11 mouse cellular contexts compared by ENCODE assay signal in the genomic region with DNA sequence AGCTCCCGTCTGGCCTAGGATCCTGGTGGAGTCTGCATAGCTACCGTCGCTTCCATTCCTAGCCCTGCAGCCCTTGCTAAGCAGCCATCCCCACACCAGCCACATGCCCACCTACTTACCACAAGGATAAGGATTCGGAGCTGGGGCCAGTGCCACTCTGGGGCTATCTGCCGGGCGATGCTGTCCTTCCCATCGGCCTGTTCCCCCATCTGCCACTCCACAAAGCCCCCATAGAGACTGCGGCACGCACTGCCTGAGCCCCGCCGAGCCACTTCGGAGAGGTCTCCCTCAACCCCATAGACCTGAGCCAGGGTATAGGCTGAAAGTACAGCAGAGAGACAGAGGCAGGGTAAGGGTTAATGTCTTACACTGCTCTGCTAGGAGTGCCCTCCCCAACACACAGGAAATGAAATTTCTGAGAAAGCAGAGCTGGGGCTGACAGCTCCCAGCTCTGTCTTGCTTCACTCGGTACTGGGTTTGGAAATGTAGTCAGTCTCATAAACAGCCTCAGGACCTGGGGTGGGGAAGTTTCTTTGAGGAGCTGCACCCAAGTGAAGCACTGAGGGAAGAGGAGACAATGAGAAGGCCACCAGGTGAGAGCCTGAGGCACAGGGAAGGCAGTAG. TPM values are rescaled to one million over a fixed set of nuclear protein-coding genes. Genes with fewer than 3 reads are reported as not detected.
DNase-seq lines count a peak whose midpoint lies in the region; ATAC-seq and TF ChIP-seq lines count a peak whose summit lies in the region.
"Had no signal": no experiment of that assay in that cellular context is flagged by ENCODE, and none has a peak within 500 bp of the region (broad histone marks: within the 10 kb centered on the region; RNA-seq: fewer than 3 reads in every experiment).

No protein-coding gene starts in this region.

- no peak overlapping the region for H3K4me3 ChIP-seq in heart, embryonic 15.5 days
- no peak overlapping the region for H3K4me3 ChIP-seq in CH12.LX (replicated peaks in 1 of 3; ENCODE audit: low read depth in 2 of 3, low read length in 2 of 3, poor library complexity in 1 of 3)
- no peak overlapping the region for H3K4me3 ChIP-seq in intestine, embryonic 14.5 days (ENCODE audit: low read depth, low read length)
- no peak overlapping the region for H3K4me3 ChIP-seq in macrophage (ENCODE audit: inconsistent target)
- no peak overlapping the region for H3K4me3 ChIP-seq in forebrain, embryonic 10.5 days

- WGBS in heart, embryonic 15.5 days, result 88% methylated on average over 13 of the region's 13 CpGs
- 74% methylated on average over 13 of the region's 13 CpGs for WGBS in intestine, embryonic 14.5 days
- WGBS in macrophage (ENCODE audit: missing documents), result 76% methylated on average over 13 of the region's 13 CpGs
- 93% methylated on average over 13 of the region's 13 CpGs for WGBS in forebrain, embryonic 10.5 days

- TF ChIP-seq CTCF in CH12.LX (conservative IDR thresholded peaks at IDR 0.05 in 1 of 2, IDR thresholded peaks at IDR 0.05 in 1 of 2; ENCODE audit: low read depth in 2 of 2, low read length in 2 of 2), result no peak

- intact Hi-C loops in heart, postnatal 10 days (cut with DNase I), result no loop called here

- H3K4me2 ChIP-seq in heart, embryonic 15.5 days, result peak overlapping the region; percentile 10; the same call in 1 of the 2 replicates
- H3K4me2 ChIP-seq in CH12.LX (ENCODE audit: insufficient read depth, low read depth, poor library complexity, severe bottlenecking), result no peak overlapping the region
- peak overlapping the region; percentile 34 for H3K4me2 ChIP-seq in intestine, embryonic 14.5 days (ENCODE audit: low read length)

- no peak for TF ChIP-seq RAD21 in CH12.LX (IDR thresholded peaks at IDR 0.05; ENCODE audit: low read depth, low read length)

- H3K9me3 ChIP-seq in heart, embryonic 15.5 days (replicated peaks), result no peaks in the 10 kb centered on the region
- peaks cover 11% of the 10 kb centered on the region for H3K9me3 ChIP-seq in CH12.LX (replicated peaks; ENCODE audit: low read length)
- H3K9me3 ChIP-seq in intestine, embryonic 14.5 days (ENCODE audit: control insufficient read depth, low read length), result no peaks in the 10 kb centered on the region
- H3K9me3 ChIP-seq in forebrain, embryonic 10.5 days, result peaks cover 4% of the 10 kb centered on the region

- no peak overlapping the region for H3K9ac ChIP-seq in heart, embryonic 15.5 days
- no peak overlapping the region for H3K9ac ChIP-seq in CH12.LX (ENCODE audit: insufficient read depth, low read depth)
- no peak overlapping the region; the same call in 1 of the 2 replicates for H3K9ac ChIP-seq in intestine, embryonic 14.5 days (ENCODE audit: low read length)

- dilution Hi-C loops in CH12.LX (cut with MboI; ENCODE audit: extremely low pct_ligation_motif_present, extremely low pct_unique_long_range_greater_than_20kb, low sequenced_read_pairs), result no loop called here

- TF ChIP-seq POLR2A in CH12.LX (IDR thresholded peaks at IDR 0.05; ENCODE audit: low read depth, low read length), result no peak

- in situ Hi-C loops in CH12.LX (cut with MboI; ENCODE audit: low pct_ligation_motif_present, low pct_unique_long_range_greater_than_20kb, low sequenced_read_pairs), result loop anchor here (25.0 kb wide), 1 partner anchor 851 kb away; the partner anchor contains the start of genes Fbxo31 and Map1lc3b

- peaks cover 14% of the 10 kb centered on the region; the same call in 1 of the 2 replicates for H3K36me3 ChIP-seq in heart, embryonic 15.5 days
- peaks cover 41 to 74% of the 10 kb centered on the region in 2 experiments for H3K36me3 ChIP-seq in CH12.LX (replicated peaks in 1 of 2; ENCODE audit: control insufficient read depth in 1 of 2, insufficient read depth in 1 of 2, low read length in 1 of 2)
- H3K36me3 ChIP-seq in intestine, embryonic 14.5 days (ENCODE audit: control insufficient read depth, insufficient read depth, low read length), result peaks cover 42% of the 10 kb centered on the region
- H3K36me3 ChIP-seq in macrophage (ENCODE audit: inconsistent target), result no peaks in the 10 kb centered on the region
- H3K36me3 ChIP-seq in forebrain, embryonic 10.5 days (replicated peaks), result peaks cover 73% of the 10 kb centered on the region

- H3K27me3 ChIP-seq in heart, embryonic 15.5 days, result no peaks in the 10 kb centered on the region
- H3K27me3 ChIP-seq in CH12.LX (replicated peaks), result no peaks in the 10 kb centered on the region
- H3K27me3 ChIP-seq in intestine, embryonic 14.5 days (replicated peaks; ENCODE audit: control insufficient read depth, insufficient read depth, low read length), result no peaks in the 10 kb centered on the region
- H3K27me3 ChIP-seq in forebrain, embryonic 10.5 days (ENCODE audit: poor library complexity, severe bottlenecking), result no peaks in the 10 kb centered on the region; the same call in 1 of the 2 replicates

- no peak for ATAC-seq in heart, embryonic 15.5 days (replicated peaks; ENCODE audit: insufficient number of reproducible peaks, insufficient read depth, low FRiP score, low read depth)
- ATAC-seq in intestine, embryonic 14.5 days (replicated peaks; ENCODE audit: low FRiP score, low TSS enrichment, low read depth), result peak; percentile 47

- H3K4me1 ChIP-seq in heart, embryonic 15.5 days (replicated peaks), result peaks cover 17% of the 10 kb centered on the region
- peaks cover 18 to 66% of the 10 kb centered on the region in 2 experiments for H3K4me1 ChIP-seq in CH12.LX (ENCODE audit: control insufficient read depth in 1 of 2, insufficient read depth in 2 of 2)
- peaks cover 25% of the 10 kb centered on the region for H3K4me1 ChIP-seq in intestine, embryonic 14.5 days (replicated peaks; ENCODE audit: control insufficient read depth, insufficient read depth, low read length)
- H3K4me1 ChIP-seq in forebrain, embryonic 10.5 days, result peaks cover 19% of the 10 kb centered on the region

- DNase-seq in heart, postnatal 10 days, result no peak
- no peak for DNase-seq in CH12.LX (ENCODE audit: extremely low read depth)
- no peak for DNase-seq in intestine, embryonic 14.5 days (ENCODE audit: low spot score)
- no peak for DNase-seq in urinary bladder, adult 2 months (ENCODE audit: low spot score)
- no peak for DNase-seq in forebrain, embryonic 10.5 days (ENCODE audit: extremely low spot score, low spot score)
- DNase-seq in testis, postnatal 10 days (ENCODE audit: low spot score), result no peak
- DNase-seq: gastrocnemius, postnatal 36 days had no signal

- H3K79me2 ChIP-seq in CH12.LX (replicated peaks; ENCODE audit: control insufficient read depth, extremely low read depth, insufficient read depth, poor library complexity, severe bottlenecking), result no peaks in the 10 kb centered on the region
- H3K79me2 ChIP-seq in macrophage (ENCODE audit: inconsistent target), result peaks cover 45% of the 10 kb centered on the region; the same call in 1 of the 2 replicates

- peak overlapping the region; percentile 64; the same call in 1 of the 2 replicates for H3K27ac ChIP-seq in heart, embryonic 15.5 days
- H3K27ac ChIP-seq in CH12.LX (ENCODE audit: insufficient read depth, low read depth) (no peak overlapping the region), macrophage (peak overlapping the region; percentile 46)
- H3K27ac ChIP-seq in intestine, embryonic 14.5 days (ENCODE audit: low read depth), result peak overlapping the region; percentile 79
- no peak overlapping the region for H3K27ac ChIP-seq in forebrain, embryonic 10.5 days

- no peak for TF ChIP-seq EP300 in CH12.LX (IDR thresholded peaks at IDR 0.05; ENCODE audit: low read length)

RNA-seq across cellular contexts. Expression of gene Cyba, which starts 5.1 kb away (rescaled TPM):
- 176 and 197 TPM in 2 replicates for polyA plus RNA-seq in heart, embryonic 15.5 days (2015; fragmentation: Nextera tagmentation; extraction: Ambion mirVana)
- total RNA-seq in heart, postnatal 10 days (2021), result 10 to 100 TPM; 61.8 to 63.9 TPM
- 978 and 1,119 TPM in 2 replicates for total RNA-seq in CH12.LX (2012; rRNA removed)
- total RNA-seq in CH12.LX (2014; rRNA removed), result 450 and 466 TPM in 2 replicates
- 848 and 1,050 TPM in 2 replicates for polyA plus RNA-seq in CH12.LX (2012; ENCODE audit: insufficient read length, low read depth)
- 297 and 307 TPM in 2 replicates for polyA plus RNA-seq in intestine, embryonic 14.5 days (2014; fragmentation: Nextera tagmentation; extraction: Ambion mirVana)
- 100 to 1,000 TPM; 119 to 282 (median 191) TPM for total RNA-seq in macrophage (2018; cell fraction: chromatin; rRNA removed)
- total RNA-seq in macrophage (2018; cell fraction: cytosol; rRNA removed), result 1,000 to 10,000 TPM; 1,658 to 2,145 (median 1,843) TPM
- total RNA-seq in macrophage (2018; cell fraction: nucleus; rRNA removed), result 100 to 1,000 TPM; 253 to 930 (median 676) TPM
- polyA plus RNA-seq in macrophage (2018), result 942 to 2,075 TPM (median 1,538 TPM) in 3 replicates
- polyA plus RNA-seq in urinary bladder, adult 2 months (2012; rRNA removed), result 115 and 130 TPM in 2 replicates
- polyA plus RNA-seq in forebrain, embryonic 10.5 days (2016; fragmentation: Nextera tagmentation; extraction: Ambion mirVana), result 70.0 and 75.7 TPM in 2 replicates

RNA-seq across cellular contexts. Expression of gene Mvd, which starts 5.4 kb away (rescaled TPM):
- 13.3 and 18.9 TPM in 2 replicates for polyA plus RNA-seq in heart, embryonic 15.5 days (2015; fragmentation: Nextera tagmentation; extraction: Ambion mirVana)
- 1 to 10 TPM; 5.4 to 5.7 TPM for total RNA-seq in heart, postnatal 10 days (2021)
- total RNA-seq in CH12.LX (2012; rRNA removed) (42.5 and 54.0 TPM in 2 replicates), CH12.LX (2014; rRNA removed) (56.2 and 80.3 TPM in 2 replicates)
- polyA plus RNA-seq in CH12.LX (2012; ENCODE audit: insufficient read length, low read depth) (47.3 and 50.3 TPM in 2 replicates), macrophage (2018) (10.1 to 40.6 TPM (median 23.8 TPM) in 3 replicates)
- 52.6 and 60.2 TPM in 2 replicates for polyA plus RNA-seq in intestine, embryonic 14.5 days (2014; fragmentation: Nextera tagmentation; extraction: Ambion mirVana)
- total RNA-seq in macrophage (2018; cell fraction: chromatin; rRNA removed), result 10 to 100 TPM in 5 of 26 experiments, 1 to 10 TPM in 21; 1.2 to 19.0 (median 6.8) TPM
- 10 to 100 TPM in 25 of 26 experiments, 1 to 10 TPM in 1; 9.4 to 39.5 (median 26.3) TPM for total RNA-seq in macrophage (2018; cell fraction: cytosol; rRNA removed)
- total RNA-seq in macrophage (2018; cell fraction: nucleus; rRNA removed), result 10 to 100 TPM in 12 of 26 experiments, 1 to 10 TPM in 14; 3.9 to 27.0 (median 9.5) TPM
- 18.0 and 26.0 TPM in 2 replicates for polyA plus RNA-seq in urinary bladder, adult 2 months (2012; rRNA removed)
- 52.1 and 54.2 TPM in 2 replicates for polyA plus RNA-seq in forebrain, embryonic 10.5 days (2016; fragmentation: Nextera tagmentation; extraction: Ambion mirVana)

RNA-seq across cellular contexts. Expression of gene Il17c, which starts 16.0 kb away (rescaled TPM):
- polyA plus RNA-seq in heart, embryonic 15.5 days (2015; fragmentation: Nextera tagmentation; extraction: Ambion mirVana), result 0.34 TPM in 1 of 2 replicates, not detected in the other
- total RNA-seq in heart, postnatal 10 days (2021), result not detected
- total RNA-seq in CH12.LX (2012; rRNA removed) (0.21 TPM in 1 of 2 replicates, not detected in the other), CH12.LX (2014; rRNA removed) (not detected in 2 replicates)
- polyA plus RNA-seq in CH12.LX (2012; ENCODE audit: insufficient read length, low read depth) (0.33 TPM in 1 of 2 replicates, not detected in the other), macrophage (2018) (not detected in 3 replicates)
- polyA plus RNA-seq in intestine, embryonic 14.5 days (2014; fragmentation: Nextera tagmentation; extraction: Ambion mirVana), result not detected in 2 replicates
- 1 to 10 TPM in 2 of 26 experiments, not detected in 24; 1.0 to 1.6 TPM for total RNA-seq in macrophage (2018; cell fraction: chromatin; rRNA removed)
- total RNA-seq in macrophage (2018; cell fraction: cytosol; rRNA removed), result not detected
- total RNA-seq in macrophage (2018; cell fraction: nucleus; rRNA removed), result under 1 TPM in 1 of 26 experiments, not detected in 25; 0.85 TPM
- not detected in 2 replicates for polyA plus RNA-seq in urinary bladder, adult 2 months (2012; rRNA removed)
- 0.21 TPM in 1 of 2 replicates, not detected in the other for polyA plus RNA-seq in forebrain, embryonic 10.5 days (2016; fragmentation: Nextera tagmentation; extraction: Ambion mirVana)
- total RNA-seq: gastrocnemius, postnatal 36 days; layer of hippocampus, adult 8-10 months had no signal
- polyA plus RNA-seq: embryonic facial prominence, embryonic 14.5 days had no signal

RNA-seq across cellular contexts. Expression of gene Snai3, which starts 22.7 kb away (rescaled TPM):
- polyA plus RNA-seq in heart, embryonic 15.5 days (2015; fragmentation: Nextera tagmentation; extraction: Ambion mirVana), result 2.0 and 2.5 TPM in 2 replicates
- under 1 TPM; 0.52 to 0.53 TPM for total RNA-seq in heart, postnatal 10 days (2021)
- total RNA-seq in CH12.LX (2012; rRNA removed) (0.47 and 1.0 TPM in 2 replicates), CH12.LX (2014; rRNA removed) (0.28 and 0.44 TPM in 2 replicates)
- polyA plus RNA-seq in CH12.LX (2012; ENCODE audit: insufficient read length, low read depth) (0.19 and 0.49 TPM in 2 replicates), macrophage (2018) (not detected in 3 replicates)
- polyA plus RNA-seq in intestine, embryonic 14.5 days (2014; fragmentation: Nextera tagmentation; extraction: Ambion mirVana), result 1.1 and 1.3 TPM in 2 replicates
- total RNA-seq in macrophage (2018; cell fraction: chromatin; rRNA removed), result not detected
- total RNA-seq in macrophage (2018; cell fraction: cytosol; rRNA removed), result under 1 TPM in 1 of 26 experiments, not detected in 25; 0.07 TPM
- total RNA-seq in macrophage (2018; cell fraction: nucleus; rRNA removed), result under 1 TPM in 1 of 26 experiments, not detected in 25; 0.55 TPM
- 2.9 and 3.2 TPM in 2 replicates for polyA plus RNA-seq in urinary bladder, adult 2 months (2012; rRNA removed)
- 0.18 and 0.22 TPM in 2 replicates for polyA plus RNA-seq in forebrain, embryonic 10.5 days (2016; fragmentation: Nextera tagmentation; extraction: Ambion mirVana)
- total RNA-seq: layer of hippocampus, adult 8-10 months had no signal

RNA-seq across cellular contexts. Expression of gene Rnf166, which starts 38.0 kb away (rescaled TPM):
- polyA plus RNA-seq in heart, embryonic 15.5 days (2015; fragmentation: Nextera tagmentation; extraction: Ambion mirVana), result 37.0 and 44.4 TPM in 2 replicates
- 10 to 100 TPM; 28.2 to 32.0 TPM for total RNA-seq in heart, postnatal 10 days (2021)
- total RNA-seq in CH12.LX (2012; rRNA removed) (8.5 and 9.1 TPM in 2 replicates), CH12.LX (2014; rRNA removed) (6.5 and 7.7 TPM in 2 replicates)
- polyA plus RNA-seq in CH12.LX (2012; ENCODE audit: insufficient read length, low read depth) (12.9 and 13.0 TPM in 2 replicates), macrophage (2018) (36.6 to 108 TPM (median 59.1 TPM) in 3 replicates)
- 31.4 and 34.0 TPM in 2 replicates for polyA plus RNA-seq in intestine, embryonic 14.5 days (2014; fragmentation: Nextera tagmentation; extraction: Ambion mirVana)
- total RNA-seq in macrophage (2018; cell fraction: chromatin; rRNA removed), result 10 to 100 TPM in 22 of 26 experiments, 1 to 10 TPM in 4; 8.0 to 59.5 (median 25.5) TPM
- 10 to 100 TPM; 23.2 to 74.7 (median 45.6) TPM for total RNA-seq in macrophage (2018; cell fraction: cytosol; rRNA removed)
- total RNA-seq in macrophage (2018; cell fraction: nucleus; rRNA removed), result 10 to 100 TPM; 11.1 to 68.5 (median 26.6) TPM
- polyA plus RNA-seq in urinary bladder, adult 2 months (2012; rRNA removed), result 61.1 and 64.7 TPM in 2 replicates
- polyA plus RNA-seq in forebrain, embryonic 10.5 days (2016; fragmentation: Nextera tagmentation; extraction: Ambion mirVana), result 31.0 and 33.0 TPM in 2 replicates

Comparison
In these comparisons a context has a peak if more than half of its experiments do, and no peak if none do; other contexts are left out.
1. H3K27ac ChIP-seq: peak in heart, embryonic 15.5 days (single experiment), intestine, embryonic 14.5 days (single experiment) and macrophage (single experiment); none in CH12.LX (single experiment) and forebrain, embryonic 10.5 days (single experiment).